ENCODE assay signal across 23 mouse cellular contexts in the genomic region with DNA sequence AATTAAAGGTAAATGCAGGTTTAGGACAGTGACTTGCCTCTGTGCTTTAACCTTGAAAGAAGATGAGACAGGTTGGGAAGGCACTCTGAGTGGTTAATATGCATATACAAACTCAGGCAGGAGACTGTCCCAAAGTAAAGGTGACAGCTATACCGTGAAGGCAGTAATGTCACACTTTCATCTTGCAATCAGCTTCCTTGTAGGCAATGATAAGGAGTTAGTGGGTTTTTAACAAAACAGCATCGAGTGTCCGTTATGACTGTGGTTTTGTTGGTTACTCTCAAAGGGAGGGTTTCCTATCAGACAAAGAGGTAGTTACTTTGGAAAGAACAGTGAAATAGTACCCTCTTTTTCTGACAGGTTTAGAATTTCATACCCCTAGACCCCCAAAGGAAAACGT. TPM values are rescaled to one million over a fixed set of nuclear protein-coding genes. Genes with fewer than 3 reads are reported as not detected.
DNase-seq lines count a peak whose midpoint lies in the region; ATAC-seq lines count a peak whose summit lies in the region.
"Had no signal": no experiment of that assay in that cellular context is flagged by ENCODE, and none has a peak within 500 bp of the region (broad histone marks: within the 10 kb centered on the region; RNA-seq: fewer than 3 reads in every experiment).

No protein-coding gene starts in this region.

- peak; percentile 41; the same call in 1 of the 2 replicates for ATAC-seq in liver, embryonic 12.5 days
- ATAC-seq in megakaryocyte, adult 5-6 weeks (ENCODE audit: poor library complexity, severe bottlenecking): peak; percentile 17; the same call in 1 of the 2 replicates
- ATAC-seq: forebrain, embryonic 13.5 days; forebrain, postnatal 0 days; hindbrain, postnatal 0 days had no signal

- peaks cover 31% of the 10 kb centered on the region for H3K4me1 ChIP-seq in liver, embryonic 12.5 days
- H3K4me1 ChIP-seq: embryonic facial prominence, embryonic 13.5 days; forebrain, embryonic 13.5 days; heart, embryonic 10.5 days; hindbrain, embryonic 13.5 days had no signal

- H3K4me3 ChIP-seq in liver, embryonic 12.5 days: no peak overlapping the region
- H3K4me3 ChIP-seq: embryonic facial prominence, embryonic 13.5 days; forebrain, embryonic 13.5 days; gastrocnemius, adult 2 months; heart, embryonic 10.5 days; hindbrain, embryonic 13.5 days had no signal

- no peaks in the 10 kb centered on the region for H3K9me3 ChIP-seq in liver, embryonic 12.5 days (replicated peaks)
- H3K9me3 ChIP-seq: embryonic facial prominence, embryonic 13.5 days; forebrain, embryonic 13.5 days; heart, embryonic 10.5 days; hindbrain, embryonic 13.5 days had no signal

- H3K9ac ChIP-seq in liver, embryonic 12.5 days: no peak overlapping the region
- H3K9ac ChIP-seq: embryonic facial prominence, embryonic 13.5 days; forebrain, embryonic 13.5 days; forebrain, postnatal 0 days; hindbrain, embryonic 13.5 days had no signal

- peak overlapping the region; percentile 51 for H3K27ac ChIP-seq in liver, embryonic 12.5 days
- H3K27ac ChIP-seq: embryonic facial prominence, embryonic 13.5 days; forebrain, embryonic 13.5 days; gastrocnemius, adult 2 months; heart, embryonic 10.5 days; hindbrain, embryonic 13.5 days; hindbrain, postnatal 0 days had no signal

- H3K4me2 ChIP-seq in liver, embryonic 12.5 days: no peak overlapping the region
- H3K4me2 ChIP-seq: embryonic facial prominence, embryonic 13.5 days; forebrain, embryonic 13.5 days; hindbrain, embryonic 13.5 days had no signal

- H3K27me3 ChIP-seq in liver, embryonic 12.5 days (replicated peaks): no peaks in the 10 kb centered on the region
- H3K27me3 ChIP-seq: CH12.LX; embryonic facial prominence, embryonic 13.5 days; forebrain, embryonic 13.5 days; hindbrain, embryonic 13.5 days had no signal

- DNase-seq in 416B (ENCODE audit: low read depth): peak; percentile 93
- DNase-seq in MEL-GATA-1-ER (ENCODE audit: extremely low read depth, low read depth): peak; percentile 62
- DNase-seq in cerebellum, adult 11 months: no peak
- no peak for DNase-seq in cerebellum, adult 8-10 months
- DNase-seq in left cerebral cortex, adult 8-10 months (ENCODE audit: low spot score in 2 of 2): no peak
- no peak for DNase-seq in thymus, adult 18-20 months
- DNase-seq: adrenal gland, postnatal 25 days; cerebellum, adult 2 months; cerebellum, postnatal 25 days; forebrain, postnatal 0 days; gastrocnemius, adult 2 months; gastrocnemius, postnatal 25 days; heart, adult 18-20 months; heart, postnatal 10 days; heart, postnatal 4 days had no signal

- no peaks in the 10 kb centered on the region for H3K36me3 ChIP-seq in liver, embryonic 12.5 days
- H3K36me3 ChIP-seq: embryonic facial prominence, embryonic 13.5 days; heart, embryonic 10.5 days; hindbrain, embryonic 13.5 days had no signal

- WGBS in liver, embryonic 12.5 days (ENCODE audit: insufficient replicate concordance): 12% methylated on average over 4 of the region's 4 CpGs

RNA-seq across cellular contexts. Expression of a gene that starts 22.9 kb away (rescaled TPM):
- 0.62 and 0.77 TPM in 2 replicates for polyA plus RNA-seq in liver, embryonic 12.5 days (2016; fragmentation: Nextera tagmentation; extraction: Ambion mirVana)
- 0.21 and 0.85 TPM in 2 replicates for total RNA-seq in megakaryocyte, adult 5-6 weeks (2015)
- total RNA-seq in megakaryocyte, adult 5-6 weeks (2017): not detected in 2 replicates
- total RNA-seq in left cerebral cortex, adult 8-10 months (2022): 1 to 10 TPM; 1.2 to 2.5 (median 2.3) TPM
- total RNA-seq: CH12.LX had no signal

RNA-seq across cellular contexts. Expression of a gene that starts 38.1 kb away (rescaled TPM):
- polyA plus RNA-seq in liver, embryonic 12.5 days (2016; fragmentation: Nextera tagmentation; extraction: Ambion mirVana): 0.68 and 0.85 TPM in 2 replicates
- total RNA-seq in megakaryocyte, adult 5-6 weeks (2015): 0.71 and 1.7 TPM in 2 replicates
- 0.84 and 1.1 TPM in 2 replicates for total RNA-seq in megakaryocyte, adult 5-6 weeks (2017)
- total RNA-seq in left cerebral cortex, adult 8-10 months (2022): 100 to 1,000 TPM in 3 of 4 experiments, 10 to 100 TPM in 1; 90.4 to 114 (median 108) TPM

Comparison
In these comparisons a context has a peak if more than half of its experiments do, and no peak if none do; other contexts are left out.
1. DNase-seq: peak in 416B (single experiment) and MEL-GATA-1-ER (single experiment); none in cerebellum, adult 11 months (single experiment), cerebellum, adult 8-10 months (single experiment), left cerebral cortex, adult 8-10 months (0 of 2) and thymus, adult 18-20 months (0 of 2).
2. RNA of a gene that starts 38.1 kb away (total RNA-seq): 90.4 to 114 TPM in left cerebral cortex, adult 8-10 months; 0.71 to 1.7 TPM in megakaryocyte, adult 5-6 weeks; every median in the first group is over 10 times any median in the second.